Mouse (Mus musculus): Measurements from ENCODE around the gene Gm20547. TPM values are rescaled to one million over a fixed set of nuclear protein-coding genes. Genes with fewer than 3 reads are reported as not detected.
A peak's percentile ranks its signal among the peaks of the same experiment; 100 is the strongest.

Gm20547 gene
- polyA plus RNA-seq, 1 experiment = not detected

DNA sequence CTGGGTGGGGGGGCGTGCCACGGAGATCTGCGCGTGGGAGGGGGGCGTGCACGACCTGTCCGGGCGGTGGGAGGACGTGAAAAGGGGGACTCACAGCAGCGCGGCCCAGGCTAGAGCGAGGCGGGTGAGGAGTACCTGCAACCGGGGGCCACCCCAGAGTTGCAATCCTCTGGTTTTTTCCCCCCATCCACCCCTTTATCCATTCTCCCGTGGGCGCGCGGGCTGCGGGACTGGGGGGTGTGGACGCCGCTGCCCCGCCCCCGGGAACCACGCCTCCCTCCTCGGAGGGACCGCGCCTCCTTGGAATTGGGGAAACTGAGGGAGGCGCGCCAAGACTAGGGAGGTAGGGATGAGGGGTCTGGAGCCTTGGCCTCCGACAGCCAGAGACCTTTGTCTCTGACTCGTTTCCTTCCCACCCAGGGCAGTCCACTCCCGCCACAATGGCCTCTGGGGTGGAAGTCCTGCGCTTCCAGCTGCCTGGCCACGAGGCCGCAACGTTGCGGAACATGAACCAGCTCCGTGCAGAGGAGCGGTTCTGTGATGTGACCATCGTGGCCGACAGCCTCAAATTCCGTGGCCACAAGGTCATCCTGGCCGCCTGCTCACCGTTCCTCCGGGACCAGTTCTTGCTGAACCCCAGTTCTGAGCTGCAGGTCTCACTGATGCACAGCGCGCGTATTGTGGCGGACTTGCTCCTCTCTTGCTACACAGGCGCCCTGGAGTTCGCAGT lies 13.1 kb upstream of the Gm20547 start:
- Histone ChIP-seq H3K27me3 (ENCODE audit: control insufficient read depth, insufficient read depth, low read length) (no peaks in the 10 kb centered on the region), H3K4me3 (ENCODE audit: control insufficient read depth, low read depth, low read length) (peak overlapping the region; percentile 71), H3K27ac (ENCODE audit: control insufficient read depth, insufficient read depth, low read depth, low read length) (peak overlapping the region; percentile 47), H3K4me1 (ENCODE audit: control insufficient read depth, insufficient read depth, low read length) (peaks cover 26% of the 10 kb centered on the region), H3K36me3 (ENCODE audit: control insufficient read depth, insufficient read depth, low read length) (no peaks in the 10 kb centered on the region)
- TF ChIP-seq POLR2A (IDR thresholded peaks at IDR 0.05; ENCODE audit: control insufficient read depth, low read depth, low read length) = no peak
- TF ChIP-seq CTCF (IDR thresholded peaks at IDR 0.05; ENCODE audit: control insufficient read depth, insufficient read depth, insufficient replicate concordance, low read depth, low read length) = no peak

DNA sequence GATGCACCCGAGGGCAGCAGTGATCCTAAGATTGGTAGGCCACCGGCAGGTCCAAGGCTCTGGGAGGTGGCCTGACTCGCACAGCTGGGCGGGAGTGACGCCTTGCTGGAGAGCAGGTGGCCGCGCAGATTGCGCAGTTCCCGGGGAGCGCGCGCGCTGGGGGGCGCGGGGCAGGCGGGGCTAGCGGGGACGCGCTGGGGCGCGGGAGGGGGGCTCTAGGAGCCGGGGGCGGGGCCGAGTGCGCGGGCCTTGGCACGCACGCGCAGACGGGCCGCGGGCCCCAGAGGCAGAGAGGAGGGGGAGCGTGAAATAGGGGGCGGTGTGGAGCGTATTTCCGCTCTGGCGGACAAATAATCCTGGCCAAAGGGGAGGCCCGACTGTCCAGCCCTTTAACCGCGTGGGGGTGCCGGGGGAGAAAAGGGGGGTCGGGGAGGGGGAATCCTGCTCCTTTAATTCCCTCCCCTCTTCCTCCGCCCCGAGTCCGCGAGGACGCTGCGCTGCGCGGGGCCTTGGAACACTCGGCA lies 12.3 kb upstream of the Gm20547 start:
- TF ChIP-seq POLR2A (IDR thresholded peaks at IDR 0.05; ENCODE audit: control insufficient read depth, low read depth, low read length) = peak; percentile 57
- TF ChIP-seq CTCF (IDR thresholded peaks at IDR 0.05; ENCODE audit: control insufficient read depth, insufficient read depth, insufficient replicate concordance, low read depth, low read length) = no peak

DNA sequence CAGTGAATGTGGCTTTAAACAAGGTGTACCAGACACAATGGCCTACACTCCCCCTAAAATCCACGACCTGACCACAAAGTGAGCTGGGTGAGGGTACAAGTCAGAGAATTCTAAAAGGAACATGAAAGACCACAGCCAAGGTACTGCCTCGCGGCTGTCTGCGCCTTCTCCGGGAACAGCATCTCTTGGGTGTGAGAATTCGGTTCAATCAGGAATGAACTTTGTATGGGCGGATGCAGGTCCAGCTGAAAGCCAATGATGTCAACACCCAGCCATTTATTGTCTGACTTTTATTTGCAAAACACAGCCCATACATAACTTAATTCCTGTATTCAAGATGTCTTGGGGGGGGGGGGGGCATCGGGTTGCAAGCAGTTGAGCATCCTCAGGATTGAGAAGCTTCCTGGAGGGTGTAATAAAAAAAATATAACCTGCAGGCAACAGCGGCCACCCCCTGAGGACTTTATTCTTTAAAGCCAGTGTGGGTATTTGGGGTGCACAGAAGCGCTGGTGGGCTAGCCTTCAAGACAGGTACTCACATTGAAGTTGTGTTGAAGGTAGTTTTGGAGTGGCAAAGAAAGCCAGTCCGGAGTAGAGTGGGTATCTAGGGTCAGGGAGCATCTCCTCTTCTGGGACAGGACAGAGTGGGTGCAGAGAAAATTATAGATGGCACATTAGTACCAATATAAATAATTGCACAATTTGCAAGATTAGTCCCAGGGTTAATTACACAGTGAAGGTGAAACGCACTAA lies 11.4 kb upstream of the Gm20547 start:
- H3K4me3 ChIP-seq (ENCODE audit: control insufficient read depth, low read depth, low read length) = no peak overlapping the region

More for the DNA sequence above, 12.3 kb upstream of the Gm20547 start:
- Histone ChIP-seq H3K4me1 (ENCODE audit: control insufficient read depth, insufficient read depth, low read length) (peaks cover 26% of the 10 kb centered on the region), H3K27me3 (ENCODE audit: control insufficient read depth, insufficient read depth, low read length) (no peaks in the 10 kb centered on the region), H3K4me3 (ENCODE audit: control insufficient read depth, low read depth, low read length) (peak overlapping the region; percentile 69), H3K27ac (ENCODE audit: control insufficient read depth, insufficient read depth, low read depth, low read length) (peak overlapping the region; percentile 80), H3K36me3 (ENCODE audit: control insufficient read depth, insufficient read depth, low read length) (no peaks in the 10 kb centered on the region)

DNA sequence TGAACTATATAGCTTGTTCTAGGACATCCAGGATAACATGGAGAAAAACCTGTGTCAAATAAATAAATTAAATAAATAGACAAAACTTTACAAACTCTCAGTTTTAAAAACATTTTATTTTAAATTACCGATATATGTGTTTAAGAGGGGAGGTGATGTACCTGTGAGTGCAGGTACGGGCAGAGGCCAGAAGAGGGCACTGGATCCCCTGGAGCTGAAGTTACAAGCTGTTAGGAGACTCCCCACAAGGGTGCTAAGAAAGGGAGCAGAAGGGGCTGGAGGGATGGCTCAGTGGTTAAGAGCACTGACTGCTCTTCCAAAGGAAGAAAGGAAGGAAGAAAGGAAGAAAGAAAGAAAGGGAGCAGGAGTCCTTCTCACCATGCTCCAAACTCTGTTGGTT lies 9.5 kb upstream of the Gm20547 start:
- Histone ChIP-seq H3K36me3 (ENCODE audit: control insufficient read depth, insufficient read depth, low read length) (no peaks in the 10 kb centered on the region), H3K27me3 (ENCODE audit: control insufficient read depth, insufficient read depth, low read length) (no peaks in the 10 kb centered on the region), H3K27ac (ENCODE audit: control insufficient read depth, insufficient read depth, low read depth, low read length) (no peak overlapping the region), H3K4me3 (ENCODE audit: control insufficient read depth, low read depth, low read length) (no peak overlapping the region), H3K4me1 (ENCODE audit: control insufficient read depth, insufficient read depth, low read length) (peaks cover 22% of the 10 kb centered on the region)
- TF ChIP-seq POLR2A (IDR thresholded peaks at IDR 0.05; ENCODE audit: control insufficient read depth, low read depth, low read length) (no peak), CTCF (IDR thresholded peaks at IDR 0.05; ENCODE audit: control insufficient read depth, insufficient read depth, insufficient replicate concordance, low read depth, low read length) (peak; percentile 10; the same call in 1 of the 2 replicates)

More for the DNA sequence above, 11.4 kb upstream of the Gm20547 start:
- TF ChIP-seq POLR2A (IDR thresholded peaks at IDR 0.05; ENCODE audit: control insufficient read depth, low read depth, low read length) (no peak), CTCF (IDR thresholded peaks at IDR 0.05; ENCODE audit: control insufficient read depth, insufficient read depth, insufficient replicate concordance, low read depth, low read length) (no peak)
- peak overlapping the region; percentile 61 for H3K27ac ChIP-seq (ENCODE audit: control insufficient read depth, insufficient read depth, low read depth, low read length)
- no peaks in the 10 kb centered on the region for H3K36me3 ChIP-seq (ENCODE audit: control insufficient read depth, insufficient read depth, low read length)
- H3K27me3 ChIP-seq (ENCODE audit: control insufficient read depth, insufficient read depth, low read length) = no peaks in the 10 kb centered on the region
- peaks cover 26% of the 10 kb centered on the region for H3K4me1 ChIP-seq (ENCODE audit: control insufficient read depth, insufficient read depth, low read length)

DNA sequence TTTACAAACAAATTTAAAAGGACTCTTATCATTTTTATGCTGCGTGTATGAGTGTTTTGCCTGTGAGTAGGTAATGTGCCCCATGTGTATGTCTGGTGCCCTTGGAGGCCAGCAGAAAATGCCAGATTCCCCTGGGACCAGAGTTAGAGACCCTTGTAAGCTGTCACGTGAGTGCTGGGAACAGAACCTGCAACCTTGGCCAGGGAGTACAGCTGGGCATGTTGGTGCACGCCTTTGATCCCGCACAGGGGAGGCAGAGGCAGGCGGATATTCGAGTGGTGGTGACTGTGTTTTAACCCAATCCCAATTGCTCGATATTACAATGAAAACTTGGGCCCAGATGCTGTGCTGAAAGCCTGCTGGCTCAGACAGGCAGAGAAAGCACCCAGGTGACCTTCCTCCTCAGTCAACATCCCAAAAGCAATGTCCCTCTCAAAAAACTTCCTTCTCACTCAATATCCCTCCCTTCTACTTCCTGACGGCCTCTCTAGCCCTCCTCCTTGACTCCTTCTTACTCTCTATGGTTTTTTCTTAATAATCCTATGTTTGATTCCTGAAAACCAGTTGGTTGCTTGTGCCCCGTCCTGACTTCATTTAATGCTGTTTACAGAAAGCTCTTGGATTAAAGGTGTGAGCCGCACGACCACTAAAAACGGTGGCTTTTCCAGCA lies 8.4 kb upstream of the Gm20547 start:
- Histone ChIP-seq H3K4me1 (ENCODE audit: control insufficient read depth, insufficient read depth, low read length) (peaks cover 16% of the 10 kb centered on the region), H3K27ac (ENCODE audit: control insufficient read depth, insufficient read depth, low read depth, low read length) (no peak overlapping the region), H3K27me3 (ENCODE audit: control insufficient read depth, insufficient read depth, low read length) (no peaks in the 10 kb centered on the region), H3K4me3 (ENCODE audit: control insufficient read depth, low read depth, low read length) (no peak overlapping the region), H3K36me3 (ENCODE audit: control insufficient read depth, insufficient read depth, low read length) (no peaks in the 10 kb centered on the region)
- TF ChIP-seq POLR2A (IDR thresholded peaks at IDR 0.05; ENCODE audit: control insufficient read depth, low read depth, low read length) = no peak
- TF ChIP-seq CTCF (IDR thresholded peaks at IDR 0.05; ENCODE audit: control insufficient read depth, insufficient read depth, insufficient replicate concordance, low read depth, low read length) = no peak

DNA sequence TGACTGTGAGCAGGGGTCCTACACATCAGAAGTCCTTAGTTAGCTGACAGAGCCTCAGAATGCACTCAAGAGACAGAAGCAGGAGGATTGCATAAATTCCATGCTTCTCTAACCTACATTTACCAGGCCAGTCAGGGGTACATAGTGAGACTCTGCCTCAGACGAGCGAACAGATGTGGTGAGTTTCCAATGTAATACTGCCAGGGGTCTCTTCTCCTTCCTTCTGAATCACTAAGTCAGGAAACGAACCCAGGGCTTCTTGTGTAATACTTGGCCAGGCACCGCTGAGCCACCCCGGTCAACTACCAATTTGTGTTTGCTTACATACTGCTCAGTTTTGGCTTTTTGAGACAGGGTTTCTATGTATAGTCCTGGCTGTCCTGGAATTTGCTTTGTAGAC lies 6.1 kb upstream of the Gm20547 start:
- Histone ChIP-seq H3K36me3 (ENCODE audit: control insufficient read depth, insufficient read depth, low read length) (no peaks in the 10 kb centered on the region), H3K4me3 (ENCODE audit: control insufficient read depth, low read depth, low read length) (no peak overlapping the region), H3K27me3 (ENCODE audit: control insufficient read depth, insufficient read depth, low read length) (no peaks in the 10 kb centered on the region), H3K27ac (ENCODE audit: control insufficient read depth, insufficient read depth, low read depth, low read length) (no peak overlapping the region), H3K4me1 (ENCODE audit: control insufficient read depth, insufficient read depth, low read length) (peaks cover 1% of the 10 kb centered on the region)
- TF ChIP-seq CTCF (IDR thresholded peaks at IDR 0.05; ENCODE audit: control insufficient read depth, insufficient read depth, insufficient replicate concordance, low read depth, low read length) (no peak), POLR2A (IDR thresholded peaks at IDR 0.05; ENCODE audit: control insufficient read depth, low read depth, low read length) (no peak)

DNA sequence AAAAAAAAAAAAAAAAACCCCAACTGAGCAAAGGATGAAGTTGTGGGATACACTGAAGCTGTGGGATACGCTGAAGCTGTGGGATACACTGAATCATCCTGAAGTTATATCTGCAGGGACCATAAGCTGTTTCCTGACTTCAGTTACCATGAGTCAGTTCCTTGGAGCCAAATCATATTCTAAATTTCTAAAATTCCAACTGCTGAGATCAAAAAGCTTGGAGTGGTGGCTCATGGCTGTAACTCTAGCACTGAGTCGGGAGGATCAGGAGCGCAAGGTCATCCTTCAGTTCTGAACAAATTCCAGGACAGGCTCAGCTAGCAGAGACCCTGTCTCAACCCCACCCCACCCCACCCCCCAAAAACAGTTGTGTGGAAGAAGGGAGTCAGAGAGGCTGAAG lies 3.8 kb upstream of the Gm20547 start:
- Histone ChIP-seq H3K27ac (ENCODE audit: control insufficient read depth, insufficient read depth, low read depth, low read length) (no peak overlapping the region), H3K27me3 (ENCODE audit: control insufficient read depth, insufficient read depth, low read length) (no peaks in the 10 kb centered on the region), H3K4me1 (ENCODE audit: control insufficient read depth, insufficient read depth, low read length) (peaks cover 6% of the 10 kb centered on the region), H3K36me3 (ENCODE audit: control insufficient read depth, insufficient read depth, low read length) (no peaks in the 10 kb centered on the region), H3K4me3 (ENCODE audit: control insufficient read depth, low read depth, low read length) (no peak overlapping the region)
- TF ChIP-seq POLR2A (IDR thresholded peaks at IDR 0.05; ENCODE audit: control insufficient read depth, low read depth, low read length) (no peak), CTCF (IDR thresholded peaks at IDR 0.05; ENCODE audit: control insufficient read depth, insufficient read depth, insufficient replicate concordance, low read depth, low read length) (no peak)

Measured in testis, adult 2 months (tissue).